Mouse (Mus musculus) intestine, embryonic 16.5 days (tissue): Measurements from ENCODE around the gene Kirrel3. TPM values are rescaled to one million over a fixed set of nuclear protein-coding genes. Genes with fewer than 3 reads are reported as not detected.

Experiments
- ATAC-seq: fragments of 200-750 bp; cut with Nextera tagmentation; 2 replicates; pipeline ENCODE4 v1.8.0; 2017; ENCODE audit warnings: moderate TSS enrichment, moderate library complexity
- H3K27ac ChIP-seq: fragments of 300-500 bp; sonication (generic); 2 replicates; pipeline ENCODE4 v1.5.1; 2014; ENCODE audit warnings: mild to moderate bottlenecking, low read length
- H3K27me3 ChIP-seq: fragments of 300-500 bp; sonication (generic); replicated peaks from 2 replicates; pipeline ENCODE4 v1.6.1; 2014; ENCODE audit warnings: low read length, control low read depth, mixed read lengths; ENCODE audit not compliant: control insufficient read depth, insufficient read depth
- H3K36me3 ChIP-seq: fragments of 300-500 bp; sonication (generic); 2 replicates; pipeline ENCODE4 v1.6.1; 2014; ENCODE audit warnings: low read length, control low read depth; ENCODE audit not compliant: control insufficient read depth, insufficient read depth
- H3K4me1 ChIP-seq: fragments of 300-500 bp; sonication (generic); 2 replicates; pipeline ENCODE4 v1.6.1; 2014; ENCODE audit warnings: low read length, control low read depth, mixed read lengths; ENCODE audit not compliant: control insufficient read depth, insufficient read depth
- H3K4me2 ChIP-seq: fragments of 300-500 bp; sonication (generic); 2 replicates; pipeline ENCODE4 v1.6.1; 2014; ENCODE audit warnings: low read depth, low read length, control low read depth
- H3K4me3 ChIP-seq: fragments of 300-500 bp; sonication (generic); 2 replicates; pipeline ENCODE4 v1.5.1; 2014; ENCODE audit warnings: mild to moderate bottlenecking, low read length
- H3K9ac ChIP-seq: fragments of 300-500 bp; sonication (generic); 2 replicates; pipeline ENCODE4 v1.6.1; 2014; ENCODE audit warnings: low read depth, low read length
- H3K9me3 ChIP-seq: fragments of 300-500 bp; sonication (generic); 2 replicates; pipeline ENCODE4 v1.6.1; 2016; ENCODE audit warnings: low read length, control low read depth; ENCODE audit not compliant: control insufficient read depth
- WGBS: fragments of 180-500 bp; shearing (Covaris S2); extraction: QIAGEN DNeasy Blood & Tissue Kit; methylation state at CpG from one replicate; pipeline ENCODE4 v1.1.7; 2014; 5-methylcytosine and 5-hydroxymethylcytosine counted together
- polyA plus RNA-seq: library from polyadenylated mRNA; unstranded; fragments of >200 nt; fragmentation: Nextera tagmentation; extraction: Ambion mirVana; gene quantifications from 2 replicates; pipeline ENCODE4 v1.2.1, GENCODE M21; 2015

The Kirrel3 gene
- polyA plus RNA-seq, 1 experiment from 2014 or later, result 1.7 TPM

DNA sequence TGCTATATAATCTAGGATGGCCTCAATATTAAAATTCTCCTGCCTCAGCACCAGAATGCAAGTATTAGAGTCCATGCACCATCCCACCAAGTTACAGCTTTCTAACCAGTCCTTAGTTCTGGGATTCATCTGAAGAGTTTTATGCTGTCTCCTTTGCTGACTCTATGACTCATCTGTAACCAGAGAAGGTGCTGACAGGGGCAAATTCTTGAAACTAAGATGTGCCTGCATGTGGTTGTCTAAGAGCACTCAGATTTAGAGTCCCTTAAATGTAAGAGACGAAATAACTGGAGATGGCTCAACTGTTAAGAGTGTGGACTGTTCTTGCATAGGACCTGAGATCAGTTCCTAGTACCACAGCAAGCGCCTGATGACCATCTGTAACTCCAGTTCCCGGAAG, 295.7 kb downstream of the Kirrel3 start:
- Histone ChIP-seq H3K4me2 (no peak overlapping the region), H3K9me3 (no peaks in the 10 kb centered on the region), H3K27ac (no peak overlapping the region), H3K36me3 (no peaks in the 10 kb centered on the region), H3K4me1 (no peaks in the 10 kb centered on the region), H3K27me3 (no peaks in the 10 kb centered on the region), H3K9ac (no peak overlapping the region), H3K4me3 (no peak overlapping the region)
- ATAC-seq, result no peak
- WGBS, result 83% methylated on average over 3 of the region's 3 CpGs

DNA sequence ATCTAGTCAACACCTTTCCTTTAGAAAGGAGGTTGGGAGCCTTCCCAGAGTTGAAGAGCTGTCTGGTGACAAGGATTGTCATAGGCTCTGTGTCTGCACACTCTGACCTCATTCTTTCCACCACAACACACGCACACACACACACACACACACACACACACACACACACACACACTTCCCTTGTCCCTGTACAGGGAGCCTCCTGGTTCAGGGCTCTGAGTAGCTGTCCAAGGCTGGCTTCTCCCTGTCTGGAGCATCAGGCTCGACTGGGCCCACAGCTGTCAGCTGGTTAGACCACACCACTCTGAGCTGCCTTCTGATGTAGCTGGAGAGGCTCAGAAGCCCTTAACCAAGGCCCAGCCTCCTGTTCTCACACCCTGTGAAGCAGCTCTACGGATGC, 302.2 kb downstream of the Kirrel3 start:
- H3K9me3 ChIP-seq, result no peaks in the 10 kb centered on the region
- H3K4me1 ChIP-seq, result no peaks in the 10 kb centered on the region
- H3K27me3 ChIP-seq, result no peaks in the 10 kb centered on the region
- H3K4me3 ChIP-seq, result no peak overlapping the region
- no peak overlapping the region for H3K4me2 ChIP-seq
- no peak overlapping the region for H3K27ac ChIP-seq
- no peaks in the 10 kb centered on the region for H3K36me3 ChIP-seq
- H3K9ac ChIP-seq, result no peak overlapping the region
- 50% methylated on average over 3 of the region's 3 CpGs for whole genome bisulfite sequencing
- no peak for ATAC-seq

DNA sequence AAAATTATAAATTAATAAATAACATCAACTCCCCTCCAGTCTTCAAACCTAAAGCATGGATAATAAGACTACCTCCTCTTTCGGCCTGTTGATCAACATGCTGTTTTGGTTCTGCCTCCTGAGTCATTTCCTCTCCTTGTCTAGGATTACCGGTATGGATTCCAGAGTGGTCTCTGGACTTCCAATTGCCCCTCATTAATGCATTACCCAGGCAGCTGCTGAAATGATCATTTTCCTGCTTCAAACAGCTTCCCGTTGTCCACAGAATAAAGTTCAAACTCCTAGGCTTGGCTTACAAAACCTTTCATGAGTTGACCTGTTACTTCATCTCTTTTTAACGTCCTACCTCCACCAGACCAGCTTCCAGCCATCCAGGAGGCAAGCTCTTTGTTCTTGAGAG, 309.5 kb downstream of the Kirrel3 start:
- Histone ChIP-seq H3K36me3 (no peaks in the 10 kb centered on the region), H3K27ac (no peak overlapping the region), H3K4me1 (no peaks in the 10 kb centered on the region), H3K4me3 (no peak overlapping the region), H3K9ac (no peak overlapping the region), H3K27me3 (no peaks in the 10 kb centered on the region), H3K4me2 (no peak overlapping the region), H3K9me3 (no peaks in the 10 kb centered on the region)
- no peak for ATAC-seq
- 44% methylated on average over 4 of the region's 4 CpGs for WGBS

DNA sequence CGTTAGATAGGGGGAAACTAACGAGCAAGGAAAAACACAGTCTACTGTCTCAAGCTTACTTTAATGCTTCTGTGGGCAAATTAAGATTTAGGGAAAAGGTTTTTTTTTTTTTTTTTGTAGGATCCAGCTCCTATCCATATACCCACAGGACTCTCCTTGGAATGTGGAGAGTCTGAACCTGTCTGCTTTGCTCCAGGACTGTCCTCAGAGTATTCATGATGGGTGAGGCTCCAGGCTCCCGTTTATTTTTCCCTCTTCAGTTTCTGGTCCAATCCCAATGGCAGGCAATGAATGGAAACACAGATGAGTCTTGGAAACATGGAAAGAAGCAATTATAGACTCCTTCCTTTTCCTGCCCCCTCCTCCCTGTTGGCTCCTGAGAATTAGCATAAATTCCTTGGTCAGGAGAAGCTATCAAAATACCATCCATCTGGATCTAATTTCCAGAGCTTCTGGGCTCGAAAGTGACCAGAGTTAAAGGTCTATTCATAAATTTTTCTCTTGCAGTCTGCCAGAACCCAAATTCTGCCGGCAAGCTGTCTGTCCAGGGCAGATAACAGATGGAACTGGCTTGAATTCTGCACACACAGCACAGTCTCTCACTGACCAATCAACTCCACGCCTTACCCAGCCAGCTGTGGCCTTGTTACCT, 312.1 kb downstream of the Kirrel3 start:
- ATAC-seq, result no peak
- no peak overlapping the region for H3K9ac ChIP-seq
- H3K4me1 ChIP-seq, result no peaks in the 10 kb centered on the region
- no peak overlapping the region for H3K27ac ChIP-seq
- H3K4me2 ChIP-seq, result no peak overlapping the region
- no peaks in the 10 kb centered on the region for H3K27me3 ChIP-seq
- WGBS, result 58% methylated on average over 6 of the region's 6 CpGs
- no peak overlapping the region for H3K4me3 ChIP-seq
- H3K36me3 ChIP-seq, result no peaks in the 10 kb centered on the region
- H3K9me3 ChIP-seq, result no peaks in the 10 kb centered on the region

DNA sequence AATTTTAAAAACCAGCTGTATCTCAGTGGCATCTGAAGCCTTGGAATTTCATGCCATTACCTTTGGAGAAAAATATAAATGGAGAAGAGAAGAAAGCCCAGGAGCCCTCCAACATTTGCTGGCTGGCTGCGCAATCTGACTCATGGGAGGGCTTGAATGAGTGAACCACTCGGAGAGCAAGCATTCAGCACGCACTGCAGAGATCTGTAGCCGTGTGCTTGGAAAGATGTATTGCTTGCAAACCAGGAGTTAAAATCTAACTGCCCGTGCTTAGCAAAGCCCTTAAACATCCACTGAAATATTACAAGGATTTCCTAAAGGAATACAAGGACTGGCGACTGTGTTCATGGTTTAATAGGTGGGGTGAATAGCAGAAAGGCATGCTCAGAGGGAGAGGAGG, 316.0 kb downstream of the Kirrel3 start:
- H3K4me1 ChIP-seq, result no peaks in the 10 kb centered on the region
- no peaks in the 10 kb centered on the region for H3K27me3 ChIP-seq
- WGBS, result 66% methylated on average over 6 of the region's 6 CpGs
- H3K9me3 ChIP-seq, result no peaks in the 10 kb centered on the region
- H3K4me2 ChIP-seq, result no peak overlapping the region
- no peak overlapping the region for H3K27ac ChIP-seq
- no peak overlapping the region for H3K9ac ChIP-seq
- no peak overlapping the region for H3K4me3 ChIP-seq
- H3K36me3 ChIP-seq, result no peaks in the 10 kb centered on the region
- no peak for ATAC-seq

DNA sequence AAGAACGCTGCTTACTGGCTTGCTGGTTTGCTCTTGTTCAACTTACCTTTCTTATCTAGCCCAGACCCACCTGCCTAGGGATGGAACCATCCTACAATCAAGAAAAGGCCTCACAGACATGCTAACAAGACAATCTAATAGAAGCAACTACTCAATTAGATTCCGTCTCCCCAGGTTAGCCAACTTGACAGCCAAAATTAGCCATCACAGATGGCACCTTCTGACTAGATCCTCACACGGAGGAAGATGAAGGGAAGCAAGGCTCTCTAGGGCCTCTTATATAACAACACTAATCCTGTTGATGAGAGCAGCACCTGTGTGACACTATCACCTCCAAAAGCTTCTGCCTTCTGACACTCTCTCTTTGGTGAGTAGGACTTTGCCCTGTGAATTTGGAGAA, 321.2 kb downstream of the Kirrel3 start:
- ATAC-seq, result no peak
- Histone ChIP-seq H3K27ac (no peak overlapping the region), H3K4me1 (no peaks in the 10 kb centered on the region), H3K4me3 (no peak overlapping the region), H3K36me3 (no peaks in the 10 kb centered on the region), H3K9ac (no peak overlapping the region), H3K9me3 (no peaks in the 10 kb centered on the region), H3K4me2 (no peak overlapping the region), H3K27me3 (0 out of 2 replicates have a peak, but pooled peaks cover 2% of the 10 kb centered on the region)
- WGBS, result 80% methylated on average over 3 of the region's 3 CpGs

DNA sequence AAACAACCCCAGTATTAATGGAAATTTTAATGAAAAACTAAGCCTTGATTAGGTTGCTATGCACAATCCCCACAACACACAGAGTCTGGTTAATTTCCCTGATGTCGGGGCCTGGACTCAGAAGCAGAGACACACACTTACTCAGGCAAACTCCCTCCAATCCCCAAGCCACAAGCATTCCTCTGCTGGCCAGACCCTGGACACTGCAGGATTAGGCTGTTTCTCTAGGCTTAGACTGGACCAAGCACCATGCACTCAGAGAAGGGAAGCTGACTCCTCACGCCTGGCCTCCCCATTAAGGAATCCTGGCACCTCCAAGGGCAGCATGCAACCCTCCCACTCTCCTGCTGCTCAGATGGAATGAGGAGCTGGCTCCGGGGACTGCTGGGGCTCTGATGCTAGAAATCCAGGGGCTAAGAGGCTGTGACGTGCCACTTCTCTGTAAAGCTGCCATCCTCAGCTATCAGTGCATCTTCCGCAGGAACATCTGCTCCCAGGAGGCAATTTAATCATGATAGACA, 324.4 kb downstream of the Kirrel3 start:
- H3K9ac ChIP-seq, result no peak overlapping the region
- H3K27ac ChIP-seq, result no peak overlapping the region
- no peak for ATAC-seq
- no peak overlapping the region for H3K4me3 ChIP-seq
- H3K27me3 ChIP-seq, result 0 out of 2 replicates have a peak, but pooled peaks cover 2% of the 10 kb centered on the region
- WGBS, result 64% methylated on average over 5 of the region's 5 CpGs
- no peaks in the 10 kb centered on the region for H3K9me3 ChIP-seq
- H3K4me1 ChIP-seq, result no peaks in the 10 kb centered on the region
- H3K36me3 ChIP-seq, result no peaks in the 10 kb centered on the region
- H3K4me2 ChIP-seq, result no peak overlapping the region

DNA sequence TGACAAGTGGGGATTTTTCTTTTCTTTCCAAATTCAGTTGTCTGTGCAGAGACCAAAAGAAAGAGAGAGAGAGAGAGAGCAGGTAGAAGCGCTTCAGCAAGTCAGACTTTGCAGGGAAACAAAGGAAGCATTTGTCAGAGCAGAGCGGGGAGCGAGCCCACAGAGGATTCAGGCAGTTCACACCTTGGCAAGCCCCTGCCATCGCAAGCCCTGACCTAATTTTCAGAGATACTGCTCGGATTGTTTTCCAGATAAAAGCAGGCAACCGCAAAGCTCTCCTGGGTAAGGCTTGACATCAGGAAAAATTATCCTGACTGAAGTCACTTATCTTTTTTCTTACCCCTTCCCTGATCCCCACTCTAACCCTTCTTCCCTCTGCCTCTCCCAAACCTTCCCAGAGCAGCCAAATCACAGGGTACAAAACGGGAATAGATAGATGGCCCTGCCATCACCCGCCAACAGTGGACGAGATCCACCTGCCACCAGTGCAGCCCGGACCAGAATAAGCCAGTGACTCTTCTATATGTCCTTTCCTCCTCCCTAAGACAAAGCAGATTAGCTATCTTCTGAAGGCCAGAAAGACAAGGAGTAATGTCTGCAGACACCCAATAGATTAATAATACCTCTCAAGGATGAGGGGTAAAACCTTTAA, 332.8 kb downstream of the Kirrel3 start:
- Histone ChIP-seq H3K36me3 (no peaks in the 10 kb centered on the region), H3K27me3 (no peaks in the 10 kb centered on the region), H3K9ac (no peak overlapping the region), H3K9me3 (no peaks in the 10 kb centered on the region), H3K4me3 (no peak overlapping the region), H3K4me2 (no peak overlapping the region), H3K27ac (no peak overlapping the region), H3K4me1 (no peaks in the 10 kb centered on the region)
- ATAC-seq, result no peak
- WGBS, result 25% methylated on average over 10 of the region's 10 CpGs

DNA sequence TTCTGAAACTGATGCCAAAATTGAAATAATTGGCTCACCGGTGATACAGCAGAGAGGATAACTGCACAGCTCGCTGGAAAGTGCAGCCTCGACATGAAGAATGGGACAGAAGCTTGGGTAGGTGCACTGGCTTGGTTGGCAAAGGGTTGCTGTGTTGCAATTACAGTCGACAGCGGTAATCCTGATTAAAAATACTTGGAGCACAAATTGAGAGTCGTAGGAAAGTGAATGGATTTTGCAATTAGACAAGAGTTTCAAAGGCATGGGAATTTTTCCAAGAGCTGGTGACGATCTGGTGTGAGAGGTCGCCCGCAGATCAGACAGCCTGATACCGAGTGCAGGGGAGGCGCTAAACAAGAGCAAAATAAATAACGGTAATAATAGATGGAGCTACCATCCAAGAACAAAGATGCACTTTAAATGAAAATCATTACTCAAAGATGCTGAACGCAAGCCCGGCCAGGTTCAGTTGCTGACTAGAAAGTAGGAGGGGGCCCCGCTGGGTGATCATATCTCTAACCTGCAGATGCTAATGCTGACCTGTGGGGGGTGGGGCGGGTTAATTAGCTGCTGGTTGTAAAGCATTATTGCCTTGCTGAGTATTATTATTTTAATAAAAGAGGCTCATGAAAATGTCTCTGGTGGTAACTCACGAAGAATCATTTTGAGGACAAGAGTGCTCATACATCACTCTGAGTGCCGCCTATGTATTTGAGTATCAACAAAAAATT, 338.8 kb downstream of the Kirrel3 start:
- Histone ChIP-seq H3K4me1 (no peaks in the 10 kb centered on the region), H3K27ac (no peak overlapping the region), H3K4me3 (no peak overlapping the region), H3K36me3 (no peaks in the 10 kb centered on the region), H3K9me3 (no peaks in the 10 kb centered on the region), H3K27me3 (no peaks in the 10 kb centered on the region), H3K9ac (no peak overlapping the region), H3K4me2 (no peak overlapping the region)
- ATAC-seq, result no peak
- 77% methylated on average over 18 of the region's 18 CpGs for WGBS
